Mouse (Mus musculus) megakaryocyte, embryonic 14.5 days (primary cell): ENCODE results near the gene Ampd1.

Source experiments
- FLI1 ChIP-seq: IDR thresholded peaks from 2 replicates; pipeline ENCODE4 v1.6.1; 2012; ENCODE audit warnings: low read length, inconsistent platforms, mixed read lengths
- GATA1 ChIP-seq: IDR thresholded peaks from 3 replicates; pipeline ENCODE4 v1.6.1; 2012; ENCODE audit warnings: mixed read lengths, low read length, inconsistent platforms, borderline replicate concordance

DNA sequence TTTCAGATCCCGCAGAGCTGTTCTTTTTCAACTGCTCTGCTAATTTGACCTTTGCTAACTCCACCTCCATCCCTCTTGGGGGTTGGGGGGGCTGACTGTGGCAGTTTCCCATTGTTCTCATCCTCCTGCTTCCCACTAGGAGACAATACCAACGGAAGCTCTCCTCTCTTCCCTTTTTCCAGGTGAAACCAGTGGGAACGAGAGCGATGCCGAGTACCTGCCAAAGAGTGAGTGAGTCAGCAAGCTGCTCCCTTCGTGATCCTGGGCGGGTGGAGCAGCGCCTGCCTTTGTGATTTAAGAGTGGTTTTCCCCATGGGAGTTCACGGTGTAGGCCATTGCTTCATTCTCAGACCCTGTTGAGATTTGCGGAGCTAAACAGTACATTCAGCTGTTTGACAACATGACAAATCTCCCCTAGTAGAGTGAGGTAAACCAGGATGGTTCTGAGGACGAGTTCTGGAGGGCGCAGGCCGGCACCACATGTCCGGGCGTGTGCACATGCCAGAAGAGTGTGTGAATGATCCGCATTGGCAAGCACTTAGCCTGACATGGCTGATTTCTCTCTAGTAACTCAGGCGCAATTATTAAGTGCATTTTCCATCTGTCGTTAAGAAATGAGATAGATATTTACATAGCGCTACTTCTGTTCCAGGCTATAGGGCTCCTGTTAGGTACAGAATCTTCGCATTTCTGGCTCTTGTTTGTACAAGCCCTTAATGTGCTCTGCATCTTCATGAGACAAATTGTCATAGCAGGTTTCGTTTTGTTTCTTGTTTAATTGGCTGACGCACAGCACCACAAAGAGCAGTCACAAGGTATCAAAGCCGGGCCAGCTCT is 72.7 kb downstream of the Ampd1 start:
- TF ChIP-seq GATA1 (no peak), FLI1 (no peak)
